Mouse (Mus musculus): ENCODE measurements at regions not wholly inside any gene's neighbourhood (a gene's known extent, or its start where the extent isn't known, plus 50 kb on each side); places are given as distances from the start of the nearest gene placed in this dataset.

GRCm38 (mm10) chr10:56597382-56597781, 220.3 kb downstream of the Gja1 start:
- peak in 1 of 2 experiments; percentile 2 for DNase-seq

- DNase-seq = peak in 1 of 2 experiments; percentile 46
These were observed 221.1 kb downstream of the Gja1 start for GRCm38 (mm10) chr10:56598191-56598590.

- DNase-seq = peak; percentile 36 to 45
These were observed 222.8 kb downstream of the Gja1 start for GRCm38 (mm10) chr10:56599923-56600322.

- no peak for DNase-seq
These were observed 234.6 kb downstream of the Gja1 start for GRCm38 (mm10) chr10:56611564-56612288.

- no peak for DNase-seq
These were observed 265.5 kb downstream of the Gja1 start for GRCm38 (mm10) chr10:56642656-56643055.

- DNase-seq = no peak
These were observed 266.4 kb downstream of the Gja1 start for GRCm38 (mm10) chr10:56643376-56644135.

GRCm38 (mm10) chr10:56660501-56660900, 283.4 kb downstream of the Gja1 start:
- no peak for DNase-seq

GRCm38 (mm10) chr10:56673919-56674318, 296.8 kb downstream of the Gja1 start:
- no peak for DNase-seq

GRCm38 (mm10) chr10:56682901-56683300, 305.8 kb downstream of the Gja1 start:
- DNase-seq = peak; percentile 13 to 39

GRCm38 (mm10) chr10:56685655-56686250, 308.6 kb downstream of the Gja1 start:
- peak in 1 of 2 experiments; percentile 35 for DNase-seq

- DNase-seq = no peak
These were observed 314.3 kb downstream of the Gja1 start for GRCm38 (mm10) chr10:56691467-56691866.

GRCm38 (mm10) chr10:56695100-56695499, 318.0 kb downstream of the Gja1 start:
- no peak for DNase-seq

GRCm38 (mm10) chr10:56700126-56700525, 323.0 kb downstream of the Gja1 start:
- peak; percentile 15 to 41 for DNase-seq

- peak; percentile 51 to 66 for DNase-seq
These were observed 331.3 kb downstream of the Gja1 start for GRCm38 (mm10) chr10:56708411-56708810.

- peak in 1 of 2 experiments; percentile 41 for DNase-seq
These were observed 331.8 kb downstream of the Gja1 start for GRCm38 (mm10) chr10:56708886-56709285.

GRCm38 (mm10) chr10:56712611-56713105, 335.5 kb downstream of the Gja1 start:
- peak; percentile 11 to 57 for DNase-seq

- DNase-seq = no peak
These were observed 359.9 kb downstream of the Gja1 start for GRCm38 (mm10) chr10:56737073-56737472.

- no peak for DNase-seq
These were observed 362.5 kb downstream of the Gja1 start for GRCm38 (mm10) chr10:56739621-56740020.

- DNase-seq = peak; percentile 47 to 65
These were observed 375.0 kb downstream of the Gja1 start for GRCm38 (mm10) chr10:56752134-56752533.

GRCm38 (mm10) chr10:56753576-56753975, 376.4 kb downstream of the Gja1 start:
- DNase-seq = no peak

GRCm38 (mm10) chr10:56754546-56755175, 377.5 kb downstream of the Gja1 start:
- DNase-seq = peak; percentile 57 to 65

GRCm38 (mm10) chr10:56770629-56771028, 393.5 kb downstream of the Gja1 start:
- no peak for DNase-seq

- DNase-seq = no peak
These were observed 405.1 kb downstream of the Gja1 start for GRCm38 (mm10) chr10:56782265-56782664.

All from kidney, postnatal 36 days (tissue).